Mouse (Mus musculus): Measurements from ENCODE around the gene Acad11.

Gene Acad11

DNA sequence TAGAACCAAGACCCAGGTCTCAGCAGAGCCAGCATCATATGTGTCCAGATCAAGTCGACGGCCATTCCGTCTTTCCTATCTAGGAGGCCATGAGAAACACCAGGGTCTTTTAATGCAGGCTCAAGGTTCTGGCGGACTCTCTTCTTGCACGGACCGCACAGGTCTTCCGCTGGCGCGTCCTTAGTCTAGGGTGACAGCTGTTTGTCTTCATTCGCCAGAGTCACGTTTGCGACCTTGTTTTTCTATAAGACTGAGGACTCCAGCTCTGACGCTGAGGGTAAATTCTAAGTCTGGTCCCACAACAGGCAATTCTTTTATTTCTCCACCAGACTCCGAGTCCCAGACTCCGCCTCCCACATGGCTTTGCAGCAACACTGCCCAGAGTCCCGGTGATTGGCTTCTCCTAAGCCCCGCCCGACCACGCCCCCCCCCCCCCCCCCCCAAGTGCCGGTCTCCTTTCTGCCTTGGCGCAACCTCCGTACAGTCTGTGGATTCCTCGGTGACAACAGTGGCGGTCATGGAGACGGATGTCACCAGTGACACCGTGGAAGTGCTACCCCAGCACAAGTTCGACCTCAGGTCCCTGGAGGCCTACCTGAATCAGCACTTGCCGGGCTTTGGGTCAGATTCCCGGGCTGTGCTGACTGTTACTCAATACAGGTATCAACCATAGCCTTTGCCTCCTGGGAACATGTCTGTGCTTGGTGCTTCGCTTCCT lies at the start of gene Acad11:
TSS of gene Acad11 (plus strand) at position 134 of the 718 bp plus-strand sequence.
- DNase-seq: peak; percentile 82 to 84

DNA sequence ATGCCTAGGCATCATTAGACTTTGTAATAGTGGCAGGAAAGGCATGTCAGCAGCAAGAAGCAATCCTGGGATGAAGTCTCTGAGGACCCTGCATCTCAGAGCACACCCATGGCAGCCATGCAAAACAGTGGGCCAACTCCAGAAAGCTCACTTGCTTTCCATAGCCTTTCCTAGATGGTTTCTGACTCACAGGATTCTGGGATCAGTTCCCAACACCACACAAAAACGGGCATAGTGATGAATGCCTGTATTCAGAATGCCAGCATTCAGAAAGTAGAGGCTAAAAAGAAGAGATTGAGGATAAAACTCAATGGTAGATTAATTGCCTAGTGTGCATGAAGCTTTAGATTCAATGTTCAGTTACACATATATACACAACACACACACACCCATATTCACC lies 48.7 kb upstream of the Acad11 start:
- DNase-seq: no peak

DNA sequence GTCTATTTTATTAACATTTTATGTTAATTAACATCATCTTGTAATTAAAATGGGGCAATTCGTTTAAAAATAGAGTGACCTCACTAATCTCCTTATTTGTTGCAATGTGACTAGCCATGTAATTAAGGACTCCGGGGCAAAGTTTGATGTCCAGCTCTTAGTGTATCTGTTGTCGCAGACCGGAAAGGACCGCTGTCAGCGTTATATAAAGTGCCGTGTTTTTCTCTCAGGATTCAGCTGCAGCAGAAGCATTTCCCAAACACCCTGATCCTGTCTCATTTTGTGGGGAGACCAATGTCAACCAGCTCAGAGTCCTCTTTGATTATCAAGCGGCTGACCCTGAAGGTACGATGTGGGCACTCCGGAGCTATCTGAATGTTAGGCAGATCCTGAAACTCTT lies 42.2 kb upstream of the Acad11 start:
- no peak for DNase-seq

DNA sequence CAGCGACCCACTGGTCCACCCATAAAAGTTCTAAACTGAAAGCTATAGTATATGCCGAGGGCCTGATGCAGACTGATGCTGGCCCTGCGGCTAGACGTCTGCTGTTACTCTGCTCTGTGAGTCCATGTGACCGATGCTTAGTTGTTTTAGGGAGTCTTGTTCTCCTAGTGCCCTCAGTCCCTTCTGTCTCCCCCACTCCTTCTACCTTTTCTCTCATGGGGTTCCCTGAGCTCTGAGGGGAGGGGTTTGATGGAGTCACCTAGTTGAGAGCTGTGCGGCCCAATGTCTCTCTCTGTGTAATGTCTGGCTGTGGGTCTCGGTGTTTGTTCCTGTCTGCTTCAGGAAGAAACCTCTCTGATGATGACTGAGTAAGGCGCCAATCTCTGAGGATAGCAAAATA lies 36.0 kb upstream of the Acad11 start:
- DNase-seq: no peak

DNA sequence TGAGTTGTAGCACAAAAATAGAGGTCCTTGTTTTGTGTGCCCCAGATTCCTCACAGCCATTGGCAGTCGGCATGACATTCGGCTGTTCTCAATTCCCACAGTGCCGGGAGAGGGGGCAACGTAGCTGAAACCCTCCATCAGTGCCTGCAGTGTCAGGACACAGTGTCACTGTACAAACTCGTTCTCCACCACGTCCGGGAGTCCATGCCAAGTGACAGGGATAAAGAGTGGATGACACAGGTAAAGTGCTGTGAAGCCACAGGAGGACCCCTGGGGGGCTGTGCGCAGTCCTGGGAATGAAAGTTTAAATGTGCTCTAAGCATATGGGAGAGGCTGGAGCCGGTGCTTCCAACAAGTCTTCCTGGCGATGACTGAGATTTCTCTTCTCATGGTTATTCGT lies 33.3 kb upstream of the Acad11 start:
- DNase-seq: no peak

DNA sequence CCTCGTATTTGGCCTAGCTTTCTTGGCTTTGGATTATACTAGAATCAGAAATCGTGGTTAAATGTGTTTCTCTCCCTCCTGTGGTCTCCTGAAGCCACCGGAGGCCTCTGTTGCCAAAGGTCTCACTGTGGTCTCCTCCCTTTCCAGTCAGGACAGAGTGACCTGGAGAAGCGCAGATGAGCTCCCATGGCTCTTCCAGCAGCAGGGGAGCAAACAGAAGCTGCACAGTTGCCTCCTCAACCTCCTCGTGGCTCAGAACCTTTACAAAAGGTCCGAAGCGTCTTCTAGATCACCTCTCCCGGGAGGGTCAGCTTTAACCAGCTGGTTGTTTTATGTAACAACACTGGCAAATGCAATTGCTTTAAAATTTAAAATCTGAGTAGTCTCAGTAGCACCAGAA lies 28.9 kb upstream of the Acad11 start:
- no peak for DNase-seq

DNA sequence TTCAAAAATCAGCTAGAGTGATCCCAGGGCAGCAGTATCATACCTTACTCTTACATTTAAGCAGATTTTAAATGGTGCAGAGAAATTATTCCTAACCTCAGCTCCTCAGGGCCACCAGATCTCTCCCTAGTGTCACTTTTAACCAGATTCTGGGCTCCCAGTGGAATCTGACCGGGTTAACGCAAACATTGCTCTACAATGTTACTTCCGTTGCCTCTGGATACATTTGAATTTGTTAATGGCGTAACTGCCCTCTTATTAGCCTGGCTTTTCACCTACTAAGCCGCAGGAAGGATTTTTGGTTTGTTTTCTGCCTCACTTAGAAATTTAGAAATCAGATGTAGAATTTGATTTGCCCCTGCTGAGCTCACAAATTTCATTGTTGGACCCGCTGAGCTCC lies 28.5 kb upstream of the Acad11 start:
- DNase-seq: no peak

DNA sequence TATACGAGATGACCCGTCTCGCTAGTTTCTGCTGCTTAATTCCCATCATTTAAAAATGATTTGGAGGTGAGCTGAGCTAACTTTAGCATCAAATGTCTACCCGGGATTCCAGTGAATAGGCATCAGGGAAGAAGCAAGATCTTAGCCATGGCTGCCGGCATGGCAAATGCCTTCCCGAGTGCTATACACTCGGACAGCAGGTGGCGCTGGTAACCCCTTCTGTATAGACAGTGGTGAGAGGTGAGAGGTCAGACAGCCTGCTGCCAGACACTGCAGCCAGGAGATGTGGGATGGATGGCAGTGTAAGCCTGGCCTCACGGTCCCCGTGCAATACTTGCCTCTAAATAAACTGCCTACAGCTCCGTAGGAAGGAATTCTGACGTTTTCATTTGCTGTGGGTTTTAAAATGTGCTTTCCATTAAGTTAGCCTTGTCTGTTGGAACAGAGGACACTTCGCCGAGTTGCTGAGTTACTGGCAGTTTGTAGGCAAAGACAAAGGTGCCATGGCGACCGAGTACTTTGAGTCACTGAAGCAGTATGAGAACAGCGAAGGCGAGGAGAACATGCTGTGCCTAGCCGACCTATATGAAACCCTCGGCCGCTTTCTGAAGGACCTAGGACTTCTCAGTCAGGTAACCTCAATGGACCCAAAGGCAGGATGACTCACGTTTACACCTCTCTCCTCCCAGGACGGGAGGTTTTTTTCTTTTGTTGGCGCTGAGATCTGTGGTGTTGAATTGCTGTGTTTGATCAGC lies 27.7 kb upstream of the Acad11 start:
- DNase-seq: peak; percentile 71 to 77

DNA sequence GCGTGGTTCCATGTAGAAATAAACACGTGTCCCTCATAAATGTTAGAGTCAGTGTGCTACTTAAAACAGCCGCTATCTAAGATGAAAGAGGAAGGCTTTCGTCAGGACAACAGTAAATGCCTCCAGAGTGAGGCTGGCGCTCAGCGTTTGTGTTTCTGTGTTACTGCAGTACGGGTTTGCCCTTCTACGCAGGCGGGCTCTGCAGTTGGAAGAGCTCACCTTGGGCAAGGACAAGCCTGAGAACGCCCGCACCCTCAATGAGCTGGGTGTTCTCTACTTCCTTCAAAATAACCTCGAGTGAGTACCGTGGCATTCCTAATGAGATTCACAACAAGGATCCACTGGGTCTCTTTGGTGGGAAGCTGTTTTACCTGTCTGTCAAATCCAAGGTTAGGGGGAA lies 24.9 kb upstream of the Acad11 start:
- DNase-seq: no peak

DNA sequence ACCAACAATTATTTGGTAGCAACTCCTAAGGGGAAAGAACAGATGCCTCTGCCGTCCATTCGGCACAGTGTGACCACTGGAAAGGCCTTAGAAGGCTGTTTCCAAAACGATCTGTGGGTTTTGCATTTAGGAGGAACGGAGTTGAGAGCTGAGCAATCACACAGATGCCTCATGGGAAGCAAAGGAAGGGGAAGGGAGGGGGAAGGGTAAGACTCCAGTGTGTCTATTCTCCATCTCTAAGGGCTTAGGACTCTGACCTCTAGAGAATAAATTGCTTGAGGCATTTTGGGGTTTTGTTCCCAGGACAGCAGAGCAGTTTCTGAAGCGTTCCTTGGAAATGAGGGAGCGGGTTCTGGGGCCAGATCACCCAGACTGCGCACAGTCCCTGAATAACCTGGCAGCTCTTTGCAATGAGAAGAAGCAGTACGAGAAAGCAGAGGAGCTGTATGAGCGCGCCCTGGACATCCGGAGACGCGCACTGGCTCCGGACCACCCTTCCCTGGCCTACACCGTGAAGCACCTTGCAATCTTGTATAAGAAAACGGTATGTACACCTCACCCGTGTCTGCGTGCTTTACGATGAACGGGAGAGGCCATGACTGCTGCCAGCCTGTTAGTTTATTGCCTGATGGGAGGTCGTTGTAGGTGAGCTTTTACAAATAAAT lies 24.0 kb upstream of the Acad11 start:
- no peak for DNase-seq

DNA sequence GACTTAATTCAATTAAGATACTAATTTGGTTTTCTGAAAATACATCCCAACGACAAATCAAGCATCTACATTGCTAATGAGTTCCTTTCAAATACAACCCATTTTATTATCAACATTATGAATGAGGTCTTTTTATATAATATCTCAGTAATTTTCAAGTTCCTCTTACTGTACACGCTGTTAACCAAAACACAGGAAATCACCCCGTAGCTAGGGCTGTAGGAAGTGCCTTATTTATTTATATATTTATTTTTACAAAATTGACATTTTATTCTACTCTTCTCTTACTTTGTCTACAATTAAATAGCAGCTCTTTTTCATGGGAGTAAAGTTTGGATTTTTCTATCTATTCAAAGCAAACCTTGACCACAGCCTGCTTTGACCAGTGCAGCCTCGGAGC lies 23.4 kb upstream of the Acad11 start:
- DNase-seq: no peak

DNA sequence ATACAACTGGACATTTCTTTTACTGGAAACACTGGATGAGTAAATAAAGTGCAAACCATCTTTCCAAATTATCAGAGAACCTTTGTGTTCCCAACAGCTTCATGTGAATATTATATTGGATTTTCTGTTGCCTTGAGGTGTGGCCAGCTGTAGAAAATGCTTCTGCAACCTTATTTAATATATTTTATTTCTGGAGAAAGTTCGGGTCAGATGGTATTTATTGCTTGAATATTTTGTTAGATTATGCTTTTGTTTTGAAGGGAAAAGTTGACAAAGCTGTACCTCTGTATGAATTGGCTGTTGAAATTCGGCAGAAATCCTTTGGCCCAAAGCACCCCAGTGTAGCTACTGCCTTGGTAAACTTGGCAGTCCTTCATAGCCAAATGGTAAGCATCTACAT lies 22.8 kb upstream of the Acad11 start, which contains the start of gene Gm28305:
TSS of gene Gm28305 (plus strand) at position 301 of the 400 bp plus-strand sequence.
- DNase-seq: no peak

DNA sequence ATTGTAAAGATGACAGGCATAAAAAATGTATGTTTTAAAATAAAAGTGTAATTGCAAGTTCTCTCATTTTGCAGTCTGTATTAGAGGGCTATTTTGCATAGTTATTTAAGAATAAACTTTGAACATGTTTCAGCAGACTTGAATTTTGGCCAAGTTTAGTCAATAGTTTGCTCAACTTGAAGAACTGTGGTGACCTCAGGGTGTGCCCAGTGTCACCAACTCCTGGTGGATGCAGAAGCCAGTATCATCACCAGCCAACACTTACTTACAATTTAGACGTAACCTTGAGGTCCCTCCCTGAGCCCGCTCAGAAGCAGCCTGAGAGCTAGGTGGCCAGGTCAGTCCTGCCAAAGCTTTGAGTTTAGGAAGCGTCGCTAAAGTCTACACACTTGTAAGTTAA lies 19.5 kb upstream of the Acad11 start:
- DNase-seq: no peak

DNA sequence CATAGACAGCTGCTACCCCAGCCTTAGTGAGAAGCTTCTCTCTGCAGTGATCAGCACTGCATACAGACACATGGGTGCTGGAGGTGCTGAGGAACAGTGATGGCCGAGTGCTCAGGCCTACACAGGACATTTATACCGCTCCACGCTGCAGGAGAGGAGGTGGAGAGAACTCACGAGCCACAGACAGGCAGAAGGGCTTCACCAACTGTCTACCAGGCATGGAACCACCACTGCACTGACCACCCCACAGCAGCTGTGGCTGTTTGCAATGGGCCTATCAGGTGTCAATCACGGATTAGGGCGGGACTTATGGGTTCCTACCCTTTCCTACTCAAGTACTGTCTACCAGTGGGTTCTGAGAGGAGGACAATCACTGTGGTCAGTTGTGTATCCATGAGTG lies 12.1 kb upstream of the Acad11 start:
- no peak for DNase-seq

DNA sequence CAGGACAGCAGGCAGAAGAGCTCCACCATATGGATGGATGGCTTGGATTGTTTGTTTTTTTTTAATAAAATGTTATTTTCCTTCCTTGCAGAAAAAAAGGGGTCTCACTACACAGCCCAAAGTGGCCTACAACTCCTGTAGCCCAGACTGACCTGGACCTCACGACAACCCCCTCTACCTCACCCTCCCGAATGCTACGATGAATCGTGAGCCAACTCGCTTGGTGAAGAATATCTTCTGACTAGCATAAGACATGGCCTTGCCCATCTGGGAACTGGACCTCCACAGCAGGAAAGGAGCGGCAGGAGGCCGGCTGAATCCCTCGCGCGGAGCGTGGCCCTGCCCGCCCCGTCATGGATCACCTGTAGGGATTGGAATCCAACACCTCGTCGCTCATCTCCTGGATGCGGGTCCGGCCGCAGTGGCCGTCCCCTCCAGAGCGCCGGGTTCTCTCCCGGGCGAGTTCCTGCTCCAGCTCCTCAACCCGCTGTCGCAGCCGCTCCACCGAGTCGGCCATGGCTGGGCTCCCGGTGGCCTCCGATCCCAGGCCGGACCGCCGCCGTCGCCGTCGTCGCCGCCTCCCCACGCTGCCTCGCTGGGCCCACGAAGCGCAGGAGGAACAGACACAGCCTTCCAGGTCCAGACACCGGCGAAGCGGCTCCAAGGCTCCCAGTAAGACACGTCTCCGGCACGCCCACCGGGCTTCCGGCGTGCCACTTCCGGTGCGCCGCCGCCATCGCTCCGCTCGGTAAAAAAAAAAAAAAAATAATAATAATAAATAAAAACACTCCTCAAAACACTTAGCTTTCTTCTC lies 540 bp upstream of the Acad11 start, which contains the start of gene Uba5:
TSS of gene Uba5 (minus strand) at position 705 of the 814 bp plus-strand sequence.
- peak; percentile 71 for DNase-seq

DNA sequence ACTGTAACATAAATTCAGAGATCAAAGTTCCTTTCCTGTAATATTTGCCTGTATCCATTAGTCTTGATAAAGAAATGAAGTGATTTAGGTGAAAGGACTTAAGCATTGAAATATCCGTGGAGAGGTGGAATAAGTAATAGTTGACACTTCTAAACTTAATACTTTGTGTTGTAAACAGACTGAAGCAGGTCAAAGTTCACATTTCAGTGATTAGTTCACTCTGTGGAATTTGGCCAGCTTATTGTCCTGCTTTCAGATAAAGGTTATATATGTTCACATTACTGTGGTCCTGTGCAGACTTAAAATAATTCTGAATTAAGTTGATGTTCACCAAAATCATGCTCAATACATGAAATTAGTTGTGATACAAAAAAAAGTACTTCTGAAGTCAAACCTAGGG lies 1.4 kb downstream of the Acad11 start:
- DNase-seq: no peak

DNA sequence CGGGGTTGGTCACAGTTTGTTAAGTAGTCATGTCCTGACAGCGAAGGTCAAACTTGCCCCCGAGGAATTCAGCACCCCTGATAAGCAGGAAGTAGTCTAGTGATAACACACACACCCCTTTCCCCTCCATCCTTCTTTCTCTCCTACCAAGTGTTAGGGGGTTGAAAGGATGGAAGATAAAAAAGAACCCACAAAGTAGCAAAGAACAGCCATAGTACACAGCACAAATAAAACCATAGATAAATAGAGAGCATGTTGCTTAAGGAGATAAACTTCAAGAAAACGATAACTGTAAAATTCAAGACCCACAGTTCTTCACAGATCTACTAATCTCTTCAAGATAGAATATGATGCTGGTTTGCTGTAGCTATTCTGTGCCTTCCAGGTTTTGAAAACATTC lies 7.1 kb downstream of the Acad11 start:
- DNase-seq: no peak

DNA sequence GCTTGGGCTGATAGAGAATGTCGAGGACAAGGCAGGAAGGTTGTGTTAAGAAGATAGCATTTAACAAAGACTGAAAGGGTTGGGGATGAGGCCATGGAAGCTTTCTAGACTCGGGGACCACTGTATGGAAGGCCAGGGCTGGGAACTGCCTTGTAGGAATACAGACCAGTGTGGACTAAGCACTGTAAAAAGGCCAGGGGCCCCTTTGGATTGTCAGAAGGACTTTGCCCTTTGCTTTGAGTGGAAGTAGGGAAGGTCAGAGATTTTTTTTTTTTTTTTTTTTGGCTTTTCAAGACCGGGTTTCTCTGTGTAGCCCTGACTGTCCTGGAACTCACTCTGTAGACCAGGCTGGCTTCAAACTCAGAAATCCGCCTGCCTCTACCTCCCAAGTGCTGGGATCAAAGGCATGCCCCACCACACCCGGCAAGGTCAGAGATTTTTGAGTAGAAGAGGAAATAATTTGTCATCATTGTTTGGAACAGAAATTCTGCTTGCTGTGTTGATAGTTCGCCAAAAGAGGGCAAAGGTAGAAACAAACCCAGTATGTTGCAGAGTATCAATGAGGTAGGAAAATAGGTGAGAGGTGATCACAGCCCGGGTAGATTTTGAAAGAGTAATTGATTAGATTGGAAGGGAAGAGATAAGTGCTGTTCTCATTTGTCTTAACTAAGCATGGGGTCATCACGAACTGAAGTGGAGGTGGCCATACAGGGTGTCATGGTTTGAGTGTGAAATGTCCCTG lies 7.9 kb downstream of the Acad11 start:
- DNase-seq: no peak

DNA sequence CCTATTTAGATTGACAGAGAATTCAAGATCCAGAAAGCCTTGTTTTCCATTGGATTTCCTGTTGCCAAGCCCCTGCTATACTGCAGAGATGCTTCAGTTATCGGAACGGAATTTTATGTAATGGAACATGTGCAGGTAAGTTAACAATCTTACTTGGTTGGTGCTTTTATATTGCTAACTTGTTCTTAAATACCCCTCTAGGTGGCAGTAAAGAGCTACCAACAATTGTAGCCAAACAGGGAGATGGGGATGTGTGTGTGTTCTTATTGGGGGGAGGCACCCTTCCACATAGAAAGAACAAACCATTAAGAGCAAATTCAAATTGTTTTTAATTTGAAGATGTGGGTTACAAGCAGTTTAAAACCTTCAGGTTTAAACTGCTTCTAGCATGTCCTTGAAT lies 12.6 kb downstream of the Acad11 start:
- DNase-seq: no peak

DNA sequence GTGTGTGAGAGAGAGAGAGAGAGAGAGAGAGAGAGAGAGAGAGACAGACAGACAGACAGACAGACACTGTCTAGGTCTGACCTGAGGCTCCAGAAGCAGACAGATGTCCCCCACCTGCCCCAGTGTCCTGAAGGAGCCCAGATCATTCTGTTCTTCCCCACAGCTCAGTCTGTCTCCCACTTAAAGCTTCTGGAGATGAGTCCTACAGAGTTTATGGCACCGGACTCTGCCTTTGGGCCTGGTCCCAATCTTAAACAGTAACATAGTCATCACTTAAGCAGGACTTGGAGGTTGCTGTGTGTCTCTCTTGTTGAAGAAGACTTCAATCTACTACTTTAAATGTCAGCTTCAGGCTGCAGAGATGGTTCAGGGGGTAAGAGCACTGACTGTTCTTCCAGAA lies 15.6 kb downstream of the Acad11 start:
- no peak for DNase-seq

DNA sequence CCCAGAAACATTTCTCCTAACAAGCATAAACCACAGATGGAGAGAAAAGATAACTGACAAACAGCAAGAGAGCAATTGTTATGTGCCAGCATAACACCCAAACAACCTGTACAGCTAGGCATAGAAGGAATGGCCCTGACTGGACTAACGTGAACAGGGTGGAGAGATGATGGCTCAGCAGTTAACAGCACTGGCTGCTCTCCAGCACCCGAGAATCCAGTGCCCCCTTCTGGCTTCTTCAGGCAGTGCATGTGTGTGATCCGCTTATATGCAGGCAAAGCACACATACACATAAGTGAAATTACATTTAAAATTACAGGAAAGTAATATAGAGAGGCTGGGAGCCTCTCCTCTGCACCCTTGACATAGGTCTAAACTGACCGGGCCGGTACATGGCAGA lies 16.2 kb downstream of the Acad11 start:
- DNase-seq: peak; percentile 26 to 49

DNA sequence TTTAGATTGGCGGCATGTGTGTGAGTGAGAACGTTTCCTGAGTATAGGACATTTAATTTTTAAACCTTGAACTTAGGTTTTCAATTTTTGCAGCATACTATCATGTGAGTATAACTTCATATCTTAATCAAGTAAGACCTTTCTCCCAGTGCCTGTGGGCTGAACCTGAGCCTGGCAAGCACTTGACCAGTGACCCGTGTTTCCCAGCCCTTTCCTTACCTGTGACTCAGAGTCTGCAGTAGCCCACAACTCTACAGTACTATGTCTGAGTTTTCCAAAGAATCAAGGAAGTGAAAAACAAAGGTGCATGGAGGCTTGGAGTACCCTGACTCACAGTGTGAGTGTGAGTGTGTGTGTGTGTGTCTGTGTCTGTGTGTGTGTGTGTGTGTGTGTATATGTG lies 16.9 kb downstream of the Acad11 start:
- DNase-seq: no peak
